Comparison of ENCODE assay signal across 21 mouse cellular contexts in the genomic region with DNA sequence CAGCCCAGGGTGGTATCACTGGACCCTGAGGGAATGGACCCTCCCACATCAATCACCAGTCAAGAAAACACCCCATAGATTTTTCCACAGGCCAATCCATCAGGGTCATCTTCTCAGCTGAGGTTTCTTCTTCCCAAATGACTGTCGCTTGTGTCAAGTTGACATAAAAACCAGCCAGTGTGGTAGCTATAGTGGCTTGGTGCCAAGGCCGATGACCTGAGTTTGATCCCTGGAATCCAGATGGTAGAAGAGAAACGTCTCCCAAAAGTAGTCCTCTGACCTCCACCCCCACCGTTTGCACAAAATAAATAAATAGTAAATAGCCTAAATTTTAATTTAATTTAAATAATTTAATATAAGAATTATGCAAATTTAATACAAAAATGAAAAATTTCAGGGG. TPM values are rescaled to one million over a fixed set of nuclear protein-coding genes. Genes with fewer than 3 reads are reported as not detected.
DNase-seq lines count a peak whose midpoint lies in the region; ATAC-seq and TF ChIP-seq lines count a peak whose summit lies in the region.
"Had no signal": no experiment of that assay in that cellular context is flagged by ENCODE, and none has a peak within 500 bp of the region (broad histone marks: within the 10 kb centered on the region; RNA-seq: fewer than 3 reads in every experiment).

No protein-coding gene starts in this region.

- intact Hi-C loops in gastrocnemius, adult 2 months (cut with DNase I), result no loop called here

- no peak overlapping the region for H3K27ac ChIP-seq in gastrocnemius, adult 2 months
- peak overlapping the region; percentile 57 for H3K27ac ChIP-seq in liver, adult 2 months (replicated peaks; ENCODE audit: insufficient read depth, low read depth, low read length)
- no peak overlapping the region for H3K27ac ChIP-seq in liver, postnatal 0 days (ENCODE audit: low read depth)
- H3K27ac ChIP-seq in liver, embryonic 12.5 days, result no peak overlapping the region

- no peaks in the 10 kb centered on the region for H3K36me3 ChIP-seq in liver, adult 2 months (ENCODE audit: control insufficient read depth, insufficient read depth, low read length)
- H3K36me3 ChIP-seq in liver, postnatal 0 days (replicated peaks; ENCODE audit: insufficient read depth, low read length), result no peaks in the 10 kb centered on the region
- no peaks in the 10 kb centered on the region for H3K36me3 ChIP-seq in liver, embryonic 12.5 days
- H3K36me3 ChIP-seq: G1E had no signal

- no peak overlapping the region for H3K4me2 ChIP-seq in liver, postnatal 0 days (ENCODE audit: low read depth, low read length)
- H3K4me2 ChIP-seq in liver, embryonic 12.5 days, result no peak overlapping the region

- no peaks in the 10 kb centered on the region for H3K9me3 ChIP-seq in liver, postnatal 0 days (ENCODE audit: low read length)
- no peaks in the 10 kb centered on the region for H3K9me3 ChIP-seq in liver, embryonic 12.5 days (replicated peaks)
- H3K9me3 ChIP-seq: G1E had no signal

- H3K4me1 ChIP-seq in liver, adult 2 months (ENCODE audit: control insufficient read depth, insufficient read depth, low read length), result peaks cover 27% of the 10 kb centered on the region
- H3K4me1 ChIP-seq in liver, postnatal 0 days (ENCODE audit: insufficient read depth), result peaks cover 39% of the 10 kb centered on the region
- peaks cover 27% of the 10 kb centered on the region for H3K4me1 ChIP-seq in liver, embryonic 12.5 days

- H3K27me3 ChIP-seq in liver, adult 2 months (ENCODE audit: control insufficient read depth, insufficient read depth, low read length), result no peaks in the 10 kb centered on the region
- no peaks in the 10 kb centered on the region for H3K27me3 ChIP-seq in liver, postnatal 0 days (ENCODE audit: insufficient read depth, low read length)
- peaks cover 21% of the 10 kb centered on the region for H3K27me3 ChIP-seq in liver, embryonic 12.5 days (replicated peaks)
- H3K27me3 ChIP-seq: CH12.LX, Patski had no signal

- TF ChIP-seq EP300 in liver, postnatal 0 days (IDR thresholded peaks at IDR 0.05; ENCODE audit: low read depth), result no peak

- 12% methylated on average over 4 of the region's 4 CpGs for WGBS in liver, adult 2 months
- WGBS in liver, postnatal 0 days (ENCODE audit: insufficient replicate concordance), result 53% methylated on average over 4 of the region's 4 CpGs
- 71% methylated on average over 4 of the region's 4 CpGs for WGBS in liver, embryonic 12.5 days (ENCODE audit: insufficient replicate concordance)

- peak; percentile 23 for DNase-seq in gastrocnemius, adult 2 months
- DNase-seq in gastrocnemius, adult 8-10 months (ENCODE audit: low spot score in 2 of 2), result no peak
- DNase-seq in liver, adult 2 months (ENCODE audit: extremely low read depth, low read depth, low spot score), result peak; percentile 82
- DNase-seq in liver, result no peak
- DNase-seq in liver, postnatal 0 days, result peak; percentile 52
- DNase-seq: adrenal gland, adult 2 months; adrenal gland, adult 8-10 months; adrenal gland, postnatal 10 days; adrenal gland, postnatal 14 days; adrenal gland, postnatal 25 days; adrenal gland, postnatal 36 days; B cell, adult 2 months; cerebellum, adult 11 months; cerebellum, adult 11-12 months; cerebellum, adult 18-20 months had no signal

- no peak for TF ChIP-seq CTCF in gastrocnemius, adult 2 months (IDR thresholded peaks at IDR 0.05)
- TF ChIP-seq CTCF in liver, adult 2 months (IDR thresholded peaks at IDR 0.05; ENCODE audit: low read depth, low read length), result no peak
- TF ChIP-seq CTCF in liver, postnatal 0 days (IDR thresholded peaks at IDR 0.05; ENCODE audit: low read depth), result no peak

- TF ChIP-seq POLR2A in liver, adult 2 months (IDR thresholded peaks at IDR 0.05; ENCODE audit: extremely low read depth, insufficient read depth, low read length), result no peak

- H3K79me2 ChIP-seq in liver, adult 2 months (ENCODE audit: control insufficient read depth, insufficient read depth, low read length), result peaks cover 26% of the 10 kb centered on the region

- no peak overlapping the region for H3K4me3 ChIP-seq in gastrocnemius, adult 2 months
- H3K4me3 ChIP-seq in liver, adult 2 months (ENCODE audit: insufficient read depth, low read depth, low read length), result no peak overlapping the region
- no peak overlapping the region for H3K4me3 ChIP-seq in liver, postnatal 0 days (ENCODE audit: low read depth, low read length)
- no peak overlapping the region for H3K4me3 ChIP-seq in liver, embryonic 12.5 days

- no peak for ATAC-seq in liver, postnatal 0 days
- ATAC-seq in liver, embryonic 12.5 days, result no peak
- ATAC-seq: activated CD4-positive, CD25-positive, alpha-beta regulatory T cell, adult 4 months; CD4-positive, CD25-positive, alpha-beta regulatory T cell, adult 4 months; Patski had no signal

- H3K9ac ChIP-seq in liver, adult 2 months (ENCODE audit: low read depth, low read length), result no peak overlapping the region; the same call in 1 of the 2 replicates
- no peak overlapping the region for H3K9ac ChIP-seq in liver, postnatal 0 days (replicated peaks)
- H3K9ac ChIP-seq in liver, embryonic 12.5 days, result no peak overlapping the region

RNA-seq across cellular contexts. Expression of a gene that starts 51.9 kb away (rescaled TPM):
- 10 to 100 TPM; 47.2 to 49.5 TPM for total RNA-seq in gastrocnemius, adult 2 months (2021)
- total RNA-seq in gastrocnemius, adult 8-10 months (2022), result 10 to 100 TPM; 23.6 to 35.7 (median 27.6) TPM
- total RNA-seq in liver, adult 2 months (2014; rRNA removed), result 42.3 and 63.2 TPM in 2 replicates
- 51.6 and 88.2 TPM in 2 replicates for polyA plus RNA-seq in liver, adult 2 months (2012; rRNA removed)
- 27.2 and 32.2 TPM in 2 replicates for polyA plus RNA-seq in liver, postnatal 0 days (2015; fragmentation: Nextera tagmentation; extraction: Ambion mirVana)
- 15.2 and 15.7 TPM in 2 replicates for polyA plus RNA-seq in liver, embryonic 12.5 days (2016; fragmentation: Nextera tagmentation; extraction: Ambion mirVana)

Comparison
In these comparisons a context has a peak if more than half of its experiments do, and no peak if none do; other contexts are left out.
1. DNase-seq: peak in gastrocnemius, adult 2 months (single experiment), liver, adult 2 months (single experiment) and liver, postnatal 0 days (single experiment); none in gastrocnemius, adult 8-10 months (0 of 2) and liver (single experiment).